Mouse (Mus musculus) kidney, postnatal 36 days (tissue): ENCODE results near the gene Sart3.

Experiments
- DNase-seq, 2 experiments: peaks; one replicate each; pipeline ENCODE4 v3.0.0; 2021 to 2022; ENCODE audit warnings: mixed read lengths in 2 of 2

Gene Sart3

DNA sequence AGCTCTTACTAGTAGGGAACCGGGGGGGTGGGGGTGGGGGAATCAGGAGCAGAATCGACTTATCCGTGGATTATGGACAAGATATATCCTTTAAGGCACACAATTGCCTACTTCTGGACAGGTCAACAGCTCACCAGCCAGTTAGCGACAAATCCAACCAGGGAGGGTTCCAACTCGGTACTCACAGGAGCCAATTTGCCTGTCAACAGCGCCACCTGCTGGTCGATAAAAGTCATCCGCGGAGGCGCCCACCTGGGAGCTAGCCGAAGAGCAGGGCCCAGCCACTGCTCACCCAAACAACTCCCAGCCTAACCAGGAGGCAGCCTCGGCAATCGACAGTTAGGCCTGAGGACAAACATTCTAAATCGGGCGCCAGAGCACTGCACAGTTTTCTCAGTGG lies 47.9 kb downstream of the Sart3 start, which contains the start of gene 1700069L16Rik:
TSS of gene 1700069L16Rik (minus strand) at position 327 of the 400 bp plus-strand sequence.
- peak; percentile 75 to 90 for DNase-seq

DNA sequence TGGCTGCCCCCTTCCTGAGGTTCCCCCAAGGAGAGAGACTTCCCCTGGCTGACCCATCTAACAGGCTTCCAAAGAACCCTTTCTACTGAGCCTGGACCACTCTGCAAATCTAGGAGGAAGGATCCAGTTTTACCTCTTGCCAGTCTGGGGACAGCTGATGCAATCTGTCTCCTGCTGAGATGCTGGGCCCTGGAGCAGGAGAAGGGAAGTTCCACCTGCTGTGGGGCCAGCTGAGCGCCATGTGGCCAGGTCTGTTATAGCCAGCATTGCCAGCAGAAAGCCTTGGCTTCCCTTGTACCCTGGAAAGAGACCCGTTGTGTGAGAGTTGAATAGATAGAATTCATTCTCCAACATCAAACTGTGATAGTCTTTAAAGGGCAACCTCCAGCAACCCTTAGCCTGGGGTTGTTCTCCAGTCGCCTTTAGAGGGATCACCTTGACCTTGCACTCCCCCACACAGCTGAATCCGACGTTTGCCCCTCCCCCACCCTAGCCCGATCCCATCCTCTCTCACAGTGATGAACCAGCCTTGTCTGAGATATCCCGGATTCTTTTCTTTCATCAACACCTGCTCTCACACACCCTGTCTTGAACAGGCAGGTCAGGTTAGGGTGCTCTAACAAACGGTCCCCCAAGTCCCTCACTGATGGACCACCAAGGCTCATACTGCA lies 48.6 kb downstream of the Sart3 start:
- DNase-seq, result no peak

DNA sequence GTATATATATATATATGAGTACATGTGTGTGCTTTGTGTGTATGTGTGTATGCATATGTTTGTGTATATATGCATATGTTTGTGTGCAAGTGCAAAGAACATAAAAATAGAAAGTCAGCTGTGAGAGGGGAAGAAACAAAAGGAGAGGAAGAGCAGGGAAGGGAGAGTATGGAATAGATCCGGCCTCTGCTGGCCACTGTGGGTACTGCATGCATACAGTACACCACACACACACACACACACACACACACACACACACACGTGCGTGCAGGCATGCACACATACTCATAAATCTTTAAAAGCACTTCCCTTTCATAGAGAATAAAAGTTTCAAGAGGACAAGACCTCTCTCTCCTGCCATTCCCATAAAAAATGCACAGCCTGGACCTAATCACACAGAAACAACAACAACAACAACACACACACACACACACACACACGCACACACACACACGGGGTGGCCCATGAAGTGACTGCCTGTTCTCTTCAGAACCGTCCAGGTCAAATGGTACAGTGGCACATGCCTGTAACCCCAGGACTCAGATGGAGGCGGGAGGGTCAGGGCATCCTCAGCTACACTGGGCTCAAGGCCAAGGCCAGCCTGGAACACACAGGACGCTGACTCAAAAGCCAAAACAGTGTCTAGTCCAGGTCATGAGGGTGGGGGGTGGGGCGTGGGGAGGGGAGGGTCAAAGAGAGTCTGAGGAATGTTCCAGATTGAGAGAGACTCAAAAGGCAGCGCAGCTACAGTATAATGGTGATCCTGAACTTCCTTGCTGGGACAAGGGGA lies 49.9 kb downstream of the Sart3 start:
- DNase-seq, result no peak

DNA sequence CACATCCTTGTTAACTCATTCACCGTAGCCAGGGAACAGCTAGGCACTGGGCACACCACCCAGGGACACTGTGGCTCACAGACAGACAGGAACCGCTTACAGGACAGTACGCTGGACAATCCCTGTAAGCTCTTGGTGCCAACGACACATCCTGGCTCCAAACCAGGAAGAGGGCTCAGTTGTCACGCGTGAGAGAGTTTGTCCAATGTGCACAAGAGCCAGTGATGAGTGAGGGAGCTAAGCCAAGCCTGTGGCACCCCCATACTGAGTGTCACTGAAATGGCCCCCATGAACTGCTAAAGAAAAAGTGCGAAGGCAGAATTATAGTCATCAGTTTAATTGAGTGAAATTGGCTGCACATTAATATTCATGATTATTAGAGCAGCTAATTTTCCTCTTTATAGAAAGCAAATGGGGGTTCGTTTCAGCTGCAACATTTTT lies 53.1 kb downstream of the Sart3 start:
- no peak for DNase-seq

DNA sequence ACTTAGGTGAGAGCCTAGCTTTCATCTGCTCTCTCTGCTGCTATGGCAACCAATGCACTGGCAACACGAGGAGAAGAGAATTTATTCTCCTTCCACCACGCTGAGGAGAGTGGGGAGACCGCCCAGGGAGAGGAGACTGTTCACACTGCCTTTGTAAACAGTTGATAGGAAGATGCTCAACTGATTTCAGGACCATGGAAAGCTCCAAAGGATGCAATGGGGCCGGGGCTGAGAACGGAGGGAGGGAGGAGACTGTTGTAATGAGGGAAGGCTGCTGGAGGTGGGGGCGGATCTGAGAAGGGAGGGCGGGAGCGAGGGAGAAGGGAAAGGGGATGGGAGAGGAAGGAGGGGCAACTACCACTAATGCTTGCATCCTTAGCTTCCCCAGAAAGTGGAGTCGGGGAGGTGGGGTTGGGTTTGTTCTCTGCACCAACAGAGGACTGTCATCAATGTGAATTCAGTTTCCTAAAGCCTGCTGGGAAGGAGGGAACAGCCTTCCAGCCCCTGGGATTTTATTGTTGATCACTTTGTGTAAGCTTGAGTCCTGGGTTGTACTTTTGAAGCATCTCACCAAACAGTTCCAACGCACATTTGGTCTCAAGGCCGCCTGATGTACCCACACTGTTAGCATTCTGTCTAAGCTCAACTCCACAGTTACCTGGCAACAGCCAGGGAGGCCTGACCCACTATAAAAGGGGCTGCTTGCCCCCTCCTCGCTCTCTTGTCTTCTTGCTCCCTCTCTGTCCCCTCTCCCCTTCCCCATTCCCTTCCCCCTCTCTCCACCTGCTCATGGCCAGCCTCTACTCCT lies 55.5 kb downstream of the Sart3 start:
- peak in 1 of 2 experiments; percentile 27 for DNase-seq

DNA sequence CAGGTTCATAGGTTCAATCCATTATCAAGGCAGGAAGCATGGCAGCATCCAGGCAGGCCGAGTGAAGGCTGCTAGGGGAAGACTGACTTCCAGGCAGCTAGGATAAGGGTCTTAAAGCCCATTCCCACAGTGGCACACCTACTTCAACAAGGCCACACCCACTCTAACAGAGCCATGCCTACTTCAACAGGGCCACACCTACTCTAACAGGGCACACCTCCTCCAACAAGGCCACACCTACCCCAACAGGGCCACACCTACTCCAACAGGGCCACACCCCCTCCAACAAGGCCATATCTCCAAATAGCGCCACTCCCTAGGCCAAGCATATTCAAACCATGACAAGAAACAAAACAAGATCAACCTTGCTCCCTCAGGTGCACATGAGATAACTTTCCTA lies 59.4 kb downstream of the Sart3 start:
- no peak for DNase-seq

DNA sequence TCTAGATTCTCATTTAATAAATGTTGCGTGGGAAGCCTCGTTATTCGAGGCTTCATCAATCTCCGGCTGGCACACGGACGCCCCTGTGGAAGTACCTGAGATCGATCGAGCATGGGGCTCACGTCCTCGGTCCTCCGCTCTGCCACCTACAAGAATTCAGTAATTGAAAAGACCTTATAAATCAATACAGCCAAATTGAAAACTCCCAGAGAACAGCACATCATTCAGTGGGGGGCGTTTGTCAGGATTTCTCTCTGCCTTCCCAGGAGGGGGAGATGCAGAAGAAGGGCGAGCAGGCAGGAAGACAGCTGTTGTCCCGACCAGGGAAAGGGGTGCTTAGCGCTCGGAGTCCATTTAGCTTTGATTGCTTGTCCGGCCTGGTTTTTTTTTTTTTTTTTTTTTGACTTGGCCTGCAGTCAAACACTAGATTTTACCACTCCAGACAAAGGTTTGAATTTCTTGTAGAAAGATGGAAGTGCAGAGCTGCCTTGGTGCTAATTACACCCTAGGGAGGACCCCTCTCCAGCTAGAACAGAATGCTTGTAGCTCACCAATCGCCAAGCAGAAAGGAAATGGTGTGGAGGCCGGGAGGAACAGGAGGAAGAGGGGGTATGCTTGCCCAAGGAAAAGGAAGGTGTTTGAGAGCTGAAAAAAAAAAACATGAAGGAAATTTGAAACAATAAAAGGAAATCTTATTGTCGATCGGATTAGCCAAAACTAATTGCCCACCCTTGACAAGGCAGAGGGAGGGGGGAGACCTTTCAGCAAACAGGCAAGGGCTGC lies 68.3 kb downstream of the Sart3 start:
- peak; percentile 30 to 39 for DNase-seq

DNA sequence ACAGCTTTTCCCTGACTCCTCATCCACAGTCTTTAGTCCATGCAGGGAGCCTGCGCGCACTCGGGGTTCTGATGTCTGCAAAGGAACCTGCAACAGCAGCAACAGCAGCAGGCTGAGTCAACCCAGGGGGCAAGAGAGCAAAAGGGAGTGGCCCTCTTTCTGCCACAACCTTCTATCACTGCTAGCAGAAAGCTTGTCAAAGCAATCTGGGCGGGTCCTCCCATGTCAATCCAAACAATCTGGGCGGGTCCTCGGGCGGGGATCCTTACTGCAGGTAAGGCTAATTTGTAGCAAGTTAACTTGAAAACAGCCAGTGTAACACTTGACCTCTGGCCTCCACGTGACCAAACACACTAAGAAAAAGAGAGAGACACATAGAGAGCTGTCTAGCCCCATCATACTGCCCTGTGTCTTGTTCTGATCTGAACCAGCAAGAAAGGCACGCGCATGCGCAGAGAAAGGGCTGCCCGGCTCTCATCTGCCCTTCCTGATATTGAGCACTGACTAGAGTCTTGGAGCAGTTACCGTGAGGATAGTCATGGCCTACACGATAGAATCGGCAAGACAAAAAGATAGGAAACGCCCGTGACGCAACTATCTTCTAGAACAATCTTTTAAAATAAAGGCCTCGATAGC lies 71.8 kb downstream of the Sart3 start:
- no peak for DNase-seq

DNA sequence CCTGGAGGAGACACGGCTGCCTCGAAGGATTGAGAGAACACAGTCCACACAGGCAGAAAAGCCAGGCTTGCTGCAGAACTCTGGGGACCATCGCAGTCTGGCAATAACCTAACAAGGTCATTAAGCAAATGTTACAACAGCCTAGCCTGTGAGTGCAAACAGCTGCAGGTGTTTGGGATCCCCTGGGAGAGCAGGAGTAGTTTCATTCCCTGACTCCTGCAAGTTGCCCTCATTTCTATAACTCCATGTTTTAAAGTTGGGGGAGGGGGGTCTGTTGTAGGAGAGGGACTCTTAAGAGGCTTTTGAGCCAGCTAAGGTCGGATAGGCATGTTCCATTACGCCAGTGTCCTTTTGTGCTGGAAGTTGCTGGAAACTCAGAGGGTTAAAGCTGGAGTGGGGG lies 77.9 kb downstream of the Sart3 start:
- DNase-seq, result no peak

DNA sequence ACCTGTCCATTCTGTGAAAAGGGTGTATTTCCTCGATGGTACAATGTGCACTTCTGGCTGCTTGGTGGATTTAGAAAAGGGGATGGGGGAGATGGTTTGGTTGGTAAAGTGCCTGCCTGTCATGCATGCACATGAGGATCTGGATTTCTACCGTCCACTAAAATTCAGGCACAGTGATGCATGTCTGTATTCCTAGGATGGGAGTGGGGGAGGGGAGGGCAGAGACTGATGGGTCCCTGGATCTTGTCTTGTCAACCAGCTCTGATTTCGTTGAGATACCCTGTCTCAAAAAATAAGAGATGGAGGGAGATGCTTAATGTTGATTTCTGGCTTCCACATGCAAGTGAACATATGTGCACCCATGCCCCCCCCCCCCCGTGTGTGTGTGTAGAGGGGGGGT lies 78.3 kb downstream of the Sart3 start:
- DNase-seq, result no peak

DNA sequence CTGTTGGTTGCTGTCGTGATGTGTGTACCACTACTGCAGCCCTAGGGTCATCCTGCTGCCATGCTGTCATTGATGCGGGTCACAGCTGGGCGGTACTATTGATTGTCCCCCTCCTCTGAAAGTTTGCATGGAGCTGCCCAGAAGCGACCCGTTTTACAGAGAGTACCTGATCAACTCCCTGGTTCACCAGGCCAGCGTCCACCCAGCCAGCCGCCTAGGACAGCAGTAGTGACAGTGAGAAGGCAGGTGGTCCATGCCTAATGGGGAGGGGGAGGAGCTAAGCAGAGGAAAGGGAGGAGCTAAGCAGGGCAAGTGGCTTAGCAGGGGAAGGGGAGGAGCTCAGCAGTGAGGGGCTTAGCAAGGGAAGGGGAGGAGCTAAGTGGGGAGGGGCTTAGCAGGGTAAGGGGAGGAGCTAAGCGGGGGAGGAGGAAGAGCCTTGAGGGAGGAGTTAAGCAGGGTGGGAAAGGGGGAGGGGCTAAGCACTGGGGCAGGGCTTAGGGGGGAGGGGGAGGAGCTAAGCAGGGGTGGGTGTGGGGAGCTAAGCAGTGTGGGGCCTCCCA lies 79.0 kb downstream of the Sart3 start:
- no peak for DNase-seq
